Mouse (Mus musculus) T-helper 17 cell (primary cell): Measurements from ENCODE around the gene Nprl2.
"Not testable (repeated sequence)": the region's sequence is repeated elsewhere in the genome, so short reads cannot be mapped to it uniquely, and the experiment has no call there.

Experiments used
- in situ Hi-C, 2 experiments: fragments of 300-600 bp; cut with MboI, MseI; formaldehyde crosslinking; loops; 1 replicate in 1 of 2; 2 replicates in 1 of 2; pipeline ENCODE4 v1.15.1; 2025; ENCODE audit warnings: high pct_unique_total_duplicates in 2 of 2

Nprl2 gene

DNA sequence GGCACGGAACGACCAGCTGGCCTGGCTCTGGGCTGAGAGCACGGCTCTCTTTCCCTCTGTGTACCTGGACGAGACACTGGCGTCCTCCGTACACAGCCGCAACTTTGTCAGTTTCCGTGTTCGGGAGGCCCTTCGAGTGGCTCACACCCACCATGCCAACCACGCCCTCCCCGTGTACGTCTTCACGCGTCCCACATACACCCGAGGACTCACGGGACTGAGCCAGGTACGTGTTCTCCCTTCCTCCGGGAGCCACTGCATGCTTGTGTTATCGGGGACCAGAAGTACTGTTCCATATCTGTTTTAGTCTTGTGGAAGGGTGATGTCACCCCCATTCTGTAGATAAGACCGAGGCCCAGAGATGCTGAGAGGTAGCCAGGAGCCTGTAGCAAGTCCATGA lies 28.8 kb downstream of the Nprl2 start:
- in situ Hi-C loops: no loop called here

DNA sequence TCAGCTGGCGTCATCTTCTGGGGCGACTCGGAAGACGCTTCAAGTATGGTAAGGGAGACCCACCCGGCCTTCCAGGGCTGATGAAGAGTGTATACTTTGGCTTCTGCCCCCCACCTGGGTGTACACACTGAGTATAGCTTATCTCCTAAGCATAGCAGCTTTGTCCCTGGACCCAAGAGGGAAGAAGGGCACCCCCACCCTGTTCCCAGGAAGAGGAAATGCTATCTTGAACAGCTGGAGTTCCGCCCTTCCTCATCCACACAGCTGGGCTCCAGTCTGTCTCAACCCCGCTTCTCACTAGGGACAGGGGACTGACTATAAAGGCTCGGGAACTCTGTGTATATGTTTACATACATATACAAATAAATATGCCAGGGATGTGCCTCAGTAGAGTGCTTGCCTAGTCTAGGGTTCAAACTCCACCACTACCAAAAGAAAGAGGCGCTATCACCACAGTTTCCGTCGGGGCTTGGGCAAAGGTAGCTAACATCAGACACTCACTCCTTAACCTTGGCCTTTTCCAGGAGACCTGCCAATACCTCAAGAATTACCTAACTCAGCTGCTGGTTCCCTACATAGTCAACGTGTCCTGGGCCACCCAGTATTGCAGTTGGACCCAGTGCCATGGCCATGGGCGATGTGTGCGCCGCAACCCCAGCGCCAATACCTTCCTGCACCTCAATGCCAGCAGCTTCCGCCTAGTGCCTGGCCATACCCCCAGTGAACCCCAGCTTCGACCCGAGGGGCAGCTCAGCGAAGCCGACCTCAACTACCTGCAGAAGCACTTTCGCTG lies 29.7 kb downstream of the Nprl2 start:
- in situ Hi-C loops: no loop called here

GRCm38 (mm10) chr9:107572327-107572662 lies 30.3 kb downstream of the Nprl2 start:
- in situ Hi-C loops: no loop called here

DNA sequence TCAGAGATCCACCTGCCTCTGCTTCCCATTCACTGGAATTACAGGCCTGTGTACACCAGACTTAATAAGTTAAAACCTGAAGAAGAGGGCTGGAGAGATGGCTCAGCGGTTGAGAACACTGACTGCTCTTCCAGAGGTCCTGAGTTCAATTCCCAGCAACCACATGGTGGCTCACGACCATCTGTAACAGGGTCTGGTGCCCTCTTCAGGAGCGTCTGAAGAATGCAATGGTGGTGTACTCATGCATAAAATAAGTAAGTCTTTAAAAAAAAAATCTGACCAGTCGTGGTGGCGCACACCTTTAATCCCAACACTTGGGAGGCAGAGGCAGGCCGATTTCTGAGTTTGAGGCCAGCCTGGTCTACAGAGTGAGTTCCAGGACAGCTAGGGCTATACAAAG lies 31.7 kb downstream of the Nprl2 start:
- in situ Hi-C loops: not testable (repeated sequence)

DNA sequence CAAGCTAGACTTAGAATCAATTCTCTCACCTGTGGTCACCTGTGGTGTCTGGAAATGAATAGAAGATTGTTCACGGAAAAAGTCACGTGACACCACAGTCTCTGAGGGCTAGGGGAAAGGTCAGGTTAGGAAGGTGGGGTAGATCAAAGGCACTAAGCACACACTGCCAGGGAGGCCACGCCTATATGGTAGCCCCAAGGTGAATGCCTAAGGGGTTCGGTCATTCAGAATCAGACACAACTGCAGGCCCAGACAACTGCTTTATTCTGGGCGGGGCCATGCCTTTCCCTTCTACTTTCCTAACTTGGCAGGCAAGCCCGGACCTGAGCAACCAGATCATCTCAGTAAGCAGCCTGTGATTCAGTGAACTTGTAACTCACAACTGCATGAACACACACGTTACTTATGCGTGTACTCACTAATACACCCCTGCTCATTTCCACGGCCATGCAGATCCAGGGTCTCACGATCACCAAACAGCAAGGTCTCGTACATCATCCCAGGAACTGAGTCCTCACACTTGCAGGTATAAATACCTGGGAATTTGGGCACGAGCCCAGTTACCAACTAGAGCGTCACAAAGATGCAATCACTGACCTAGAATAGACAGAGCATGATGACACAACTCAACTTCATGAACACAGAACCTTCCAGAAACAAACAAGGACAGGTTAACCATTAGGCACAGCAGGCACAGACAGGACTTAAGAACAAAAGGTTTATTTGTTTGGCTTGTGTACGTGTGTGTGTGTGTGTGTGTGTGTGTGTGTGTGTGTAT lies 33.7 kb downstream of the Nprl2 start:
- in situ Hi-C loops: no loop called here

GRCm38 (mm10) chr9:107576357-107577107 lies 34.5 kb downstream of the Nprl2 start, which contains the start of gene Hyal1:
TSS of gene Hyal1 (plus strand) at chr9:107576927.
- in situ Hi-C loops: no loop called here

- in situ Hi-C loops: no loop called here
Observed at GRCm38 (mm10) chr9:107577871-107578270, 35.8 kb downstream of the Nprl2 start.

- in situ Hi-C loops: no loop called here
Observed at GRCm38 (mm10) chr9:107578587-107578986, 36.6 kb downstream of the Nprl2 start, which contains the start of gene Naa80. TSS of gene Naa80 (plus strand) at chr9:107578887.

DNA sequence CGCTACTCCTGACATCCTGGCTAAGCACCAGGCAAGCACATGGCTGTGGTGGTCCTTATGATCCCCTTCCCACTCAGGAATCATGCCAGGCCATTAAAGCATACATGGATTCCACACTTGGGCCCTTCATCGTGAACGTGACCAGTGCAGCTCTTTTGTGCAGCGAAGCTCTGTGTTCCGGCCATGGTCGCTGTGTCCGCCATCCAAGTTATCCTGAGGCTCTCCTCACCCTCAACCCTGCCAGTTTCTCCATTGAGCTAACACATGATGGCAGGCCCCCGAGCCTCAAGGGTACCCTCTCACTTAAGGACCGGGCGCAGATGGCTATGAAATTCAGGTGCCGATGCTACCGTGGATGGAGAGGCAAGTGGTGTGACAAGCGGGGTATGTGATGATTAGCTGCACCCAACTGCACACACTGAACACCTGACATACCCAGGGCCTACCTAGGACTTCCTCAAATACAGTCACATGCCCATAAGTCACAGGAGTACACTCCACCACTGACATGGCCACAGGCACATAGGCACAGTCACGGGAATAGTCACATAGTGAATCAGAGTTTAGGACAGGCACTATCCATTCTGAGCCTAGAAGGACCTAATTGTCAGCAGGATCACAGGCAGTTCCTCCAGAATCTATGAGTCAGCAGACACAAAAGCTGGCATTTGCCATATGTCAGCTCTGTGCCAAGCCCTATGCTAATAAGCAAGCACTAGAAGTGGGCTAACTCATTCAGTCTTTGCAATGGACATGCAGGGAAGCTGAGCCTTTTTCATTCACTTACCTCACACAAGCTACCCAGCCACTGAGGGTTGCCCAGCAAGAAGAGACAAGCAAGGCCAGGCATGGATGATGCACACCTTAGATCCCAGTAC lies 37.2 kb downstream of the Nprl2 start:
- in situ Hi-C loops: no loop called here

- in situ Hi-C loops: no loop called here
Observed at GRCm38 (mm10) chr9:107580501-107581317, 38.7 kb downstream of the Nprl2 start, which contains the start of gene Hyal3. TSS of gene Hyal3 (plus strand) at chr9:107580818.

GRCm38 (mm10) chr9:107581584-107581983 lies 39.6 kb downstream of the Nprl2 start:
- in situ Hi-C loops: no loop called here

DNA sequence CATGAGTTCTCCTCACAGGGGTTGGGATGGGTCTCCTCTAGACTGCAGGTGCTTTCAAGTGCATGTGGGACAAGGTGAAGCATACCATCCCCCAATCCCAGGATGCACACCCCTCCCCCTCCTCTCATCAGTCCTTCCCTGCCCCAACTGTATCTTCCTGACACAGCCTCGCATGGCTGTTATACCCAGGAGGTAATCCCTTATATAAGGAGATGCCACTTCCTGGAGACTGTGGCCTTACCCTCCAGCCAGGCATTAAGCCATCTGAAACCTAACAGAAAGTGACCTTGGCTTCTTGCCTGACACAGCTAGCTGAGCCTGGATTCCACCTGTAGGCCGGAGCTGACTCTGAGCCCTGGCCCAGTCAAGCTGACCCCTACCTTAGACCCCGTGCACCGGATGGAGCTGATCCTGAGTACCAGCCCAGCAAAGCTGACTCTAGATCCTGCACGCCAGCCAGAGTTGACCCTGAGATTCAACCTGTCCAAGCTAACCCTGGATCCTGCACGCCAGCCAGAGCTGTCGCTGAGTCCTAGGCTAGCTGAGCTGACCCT lies 40.6 kb downstream of the Nprl2 start:
- in situ Hi-C loops: no loop called here

GRCm38 (mm10) chr9:107583174-107583573 lies 41.1 kb downstream of the Nprl2 start:
- in situ Hi-C loops: no loop called here

DNA sequence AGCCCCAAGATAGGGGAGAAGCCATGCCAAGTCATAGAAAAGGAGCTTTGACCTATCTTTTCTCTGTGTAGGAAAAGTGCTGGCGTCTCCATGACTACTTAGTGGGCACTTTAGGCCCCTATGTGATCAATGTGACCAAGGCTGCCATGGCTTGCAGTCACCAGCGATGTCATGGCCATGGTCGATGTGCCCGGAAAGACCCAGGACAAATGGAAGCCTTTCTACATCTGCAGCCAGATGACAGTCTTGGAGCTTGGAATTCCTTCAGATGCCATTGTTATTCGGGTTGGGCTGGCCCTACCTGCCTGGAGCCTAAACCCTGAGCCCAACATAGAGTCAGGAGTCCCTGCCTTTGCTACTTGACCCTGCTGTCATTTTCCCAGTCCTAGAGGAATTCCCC lies 44.5 kb downstream of the Nprl2 start:
- in situ Hi-C loops: no loop called here

DNA sequence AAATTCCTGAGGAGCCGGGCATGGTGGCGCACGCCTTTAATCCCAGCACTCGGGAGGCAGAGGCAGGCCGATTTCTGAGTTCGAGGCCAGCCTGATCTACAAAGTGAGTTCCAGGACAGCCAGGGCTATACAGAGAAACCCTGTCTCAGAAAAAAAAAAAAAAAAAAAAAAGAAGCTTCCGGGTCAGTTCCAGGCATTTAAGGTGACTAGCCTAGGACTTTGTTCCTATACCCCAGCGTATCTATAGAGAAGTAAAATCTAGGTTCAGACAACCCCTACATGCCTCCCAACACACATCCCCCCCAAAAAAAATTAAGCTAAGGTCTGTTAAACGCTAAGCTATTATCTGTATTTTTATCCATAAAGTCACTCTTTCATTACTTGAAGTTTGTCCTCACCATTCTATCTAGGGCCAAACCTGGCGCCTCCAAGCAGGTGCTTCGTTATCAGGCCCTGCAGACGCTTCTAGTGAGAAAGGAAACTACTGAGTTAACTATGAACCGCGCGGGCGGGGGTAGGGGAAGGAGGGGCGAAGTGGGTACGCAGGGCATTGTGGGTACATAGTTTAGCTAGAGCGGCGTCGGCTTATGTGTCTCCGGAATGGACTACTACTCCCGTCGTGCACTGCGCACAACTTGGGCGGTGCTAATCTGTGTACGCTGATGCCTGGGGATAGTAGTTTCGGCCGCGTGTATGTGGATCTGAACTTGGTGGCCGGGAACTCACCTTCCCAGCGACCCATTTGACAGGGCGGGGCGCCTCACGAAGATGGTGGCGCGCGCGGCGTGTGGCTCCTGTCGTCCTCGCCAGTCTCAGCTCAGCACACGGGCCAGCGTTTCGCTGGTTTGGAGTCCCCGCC lies 45.2 kb downstream of the Nprl2 start, which contains the start of gene Ifrd2:
TSS of gene Ifrd2 (plus strand) at position 669 of the 859 bp plus-strand sequence.
- in situ Hi-C loops: no loop called here

DNA sequence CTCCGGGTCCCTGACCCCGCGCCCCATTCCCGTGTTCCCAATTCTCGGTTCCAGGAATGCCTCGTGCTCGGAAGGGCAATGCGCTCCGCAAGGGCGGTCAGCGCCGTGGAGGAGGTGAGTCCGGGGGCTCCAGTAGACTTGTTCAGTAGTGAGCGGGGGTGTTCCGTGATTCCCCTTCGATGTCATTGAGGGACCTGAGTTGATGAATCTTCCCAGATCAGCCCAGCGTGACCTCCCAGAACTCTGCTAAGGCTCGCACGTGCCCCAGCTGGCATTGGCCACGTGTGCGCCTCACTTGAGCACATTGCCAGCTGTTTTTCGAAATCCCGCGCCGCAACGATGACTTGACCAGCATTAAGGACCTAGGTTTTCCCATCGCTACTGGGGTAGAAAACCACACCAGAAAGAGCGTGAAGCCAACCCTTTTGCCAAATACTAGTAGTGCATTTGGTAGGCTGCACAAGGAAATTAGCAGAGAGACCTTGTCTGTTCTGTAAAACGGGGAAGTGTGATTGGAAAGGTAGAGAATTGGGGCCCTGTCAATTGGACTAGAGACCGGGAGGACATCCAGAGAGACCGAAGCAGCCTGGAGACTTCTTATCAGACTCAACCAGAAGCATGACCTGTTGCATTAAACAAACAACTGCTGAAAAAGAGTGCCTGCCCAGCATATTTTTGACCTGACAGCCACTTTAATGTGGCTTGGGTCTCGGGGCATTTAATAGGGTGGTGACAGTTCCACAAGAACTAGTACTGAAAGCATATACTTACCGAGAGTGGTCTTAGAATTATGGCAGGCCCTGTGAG lies 46.0 kb downstream of the Nprl2 start:
- in situ Hi-C loops: no loop called here

GRCm38 (mm10) chr9:107590058-107590772 lies 48.2 kb downstream of the Nprl2 start:
- in situ Hi-C loops: no loop called here

DNA sequence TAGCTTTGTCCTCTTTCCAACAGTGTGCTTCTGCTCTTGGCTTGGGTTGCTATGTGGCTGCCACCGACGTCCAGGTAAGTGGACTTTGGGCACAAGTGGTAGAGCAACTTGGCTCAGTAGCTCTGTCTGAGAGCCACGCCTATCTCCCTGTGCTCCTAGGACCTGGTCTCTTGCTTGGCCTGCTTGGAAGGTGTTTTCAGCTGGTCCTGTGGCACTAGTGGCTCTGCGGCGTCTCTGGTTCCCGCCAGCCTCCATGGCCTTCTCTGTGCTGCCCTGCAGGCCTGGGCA lies 48.7 kb downstream of the Nprl2 start:
- in situ Hi-C loops: no loop called here
